Mouse (Mus musculus): ENCODE data around the gene Cycs.
"Not testable (repeated sequence)": the region's sequence is repeated elsewhere in the genome, so short reads cannot be mapped to it uniquely, and the experiment has no call there.

The Cycs gene

GRCm38 (mm10) chr6:50566141-50566996, at the start of gene Cycs:
Gene Cycs (minus strand): TSS chr6:50566538.
- peak; percentile 100 for DNase-seq (ENCODE audit: extremely low read depth, insufficient read length, low spot score)

DNA sequence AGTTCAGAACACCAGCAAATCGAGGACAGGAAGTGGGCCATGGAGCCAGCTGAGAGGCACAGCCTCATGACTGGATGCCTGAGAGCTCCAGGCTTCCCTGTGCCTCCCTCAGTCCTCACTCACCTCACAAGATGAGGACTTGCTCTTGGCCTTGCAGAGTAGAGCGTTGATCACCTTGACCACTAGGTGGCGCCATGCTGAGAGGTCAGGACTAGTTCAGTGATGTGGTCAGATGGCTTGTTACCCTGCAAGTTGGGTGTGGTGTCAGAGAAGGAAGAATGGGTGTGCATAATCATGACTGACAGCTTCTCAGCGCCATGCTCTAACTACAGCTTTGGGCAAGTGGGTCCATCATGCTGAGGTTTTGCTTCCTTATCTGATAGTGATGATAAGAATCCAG, 35.3 kb upstream of the Cycs start:
- no peak for DNase-seq (ENCODE audit: extremely low read depth, insufficient read length, low spot score)

GRCm38 (mm10) chr6:50598560-50598959, 32.2 kb upstream of the Cycs start:
- DNase-seq (ENCODE audit: extremely low read depth, insufficient read length, low spot score) = no peak

GRCm38 (mm10) chr6:50596301-50597211, 30.2 kb upstream of the Cycs start, which contains the start of gene 4921507P07Rik:
Gene 4921507P07Rik (minus strand): TSS chr6:50596632.
- DNase-seq (ENCODE audit: extremely low read depth, insufficient read length, low spot score) = peak; percentile 32

DNA sequence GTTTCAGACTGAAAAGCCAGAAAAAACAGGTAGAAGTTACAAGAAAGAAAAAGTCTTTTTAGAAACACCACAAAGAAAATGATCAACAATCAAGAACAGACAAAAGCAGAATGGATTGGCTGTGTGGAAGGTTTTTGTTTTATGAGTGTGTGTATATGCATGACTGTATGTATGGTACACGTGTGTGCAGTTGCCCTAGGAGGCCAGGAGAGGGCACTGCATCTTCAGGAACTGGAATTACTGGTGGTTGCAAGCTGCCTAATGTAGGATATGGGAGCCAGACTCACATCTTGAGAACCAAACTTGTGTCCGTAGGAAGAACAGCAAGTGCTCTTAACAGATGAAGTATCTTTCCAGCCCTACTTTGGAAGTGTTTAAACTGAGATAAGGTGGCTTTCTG, 28.0 kb upstream of the Cycs start:
- DNase-seq (ENCODE audit: extremely low read depth, insufficient read length, low spot score) = no peak

DNA sequence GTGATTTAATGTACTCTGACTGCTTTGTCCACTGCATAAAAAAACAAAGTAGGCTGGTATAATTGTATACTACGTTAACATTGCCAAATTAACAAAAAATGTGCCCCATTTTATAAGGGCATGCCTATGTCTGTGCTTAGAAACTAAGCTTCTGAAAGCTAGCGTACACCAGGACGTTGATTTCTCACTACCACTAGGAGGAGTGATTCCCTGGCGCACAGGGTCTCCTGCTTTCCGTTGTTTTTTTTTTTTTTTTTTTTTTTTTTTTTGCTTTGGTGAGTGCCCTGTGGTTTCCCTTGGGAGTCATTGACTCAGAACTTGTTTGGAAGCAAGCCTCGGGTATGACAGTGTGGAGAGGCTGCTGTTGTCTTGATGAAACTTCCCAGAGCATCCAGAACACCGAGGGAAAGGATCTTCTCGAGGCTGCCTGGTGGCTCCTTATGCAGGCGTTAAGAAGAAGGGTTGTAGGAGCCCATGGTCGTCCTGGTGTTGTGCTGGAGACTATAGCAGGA, 27.1 kb upstream of the Cycs start:
- DNase-seq (ENCODE audit: extremely low read depth, insufficient read length, low spot score) = peak; percentile 39

DNA sequence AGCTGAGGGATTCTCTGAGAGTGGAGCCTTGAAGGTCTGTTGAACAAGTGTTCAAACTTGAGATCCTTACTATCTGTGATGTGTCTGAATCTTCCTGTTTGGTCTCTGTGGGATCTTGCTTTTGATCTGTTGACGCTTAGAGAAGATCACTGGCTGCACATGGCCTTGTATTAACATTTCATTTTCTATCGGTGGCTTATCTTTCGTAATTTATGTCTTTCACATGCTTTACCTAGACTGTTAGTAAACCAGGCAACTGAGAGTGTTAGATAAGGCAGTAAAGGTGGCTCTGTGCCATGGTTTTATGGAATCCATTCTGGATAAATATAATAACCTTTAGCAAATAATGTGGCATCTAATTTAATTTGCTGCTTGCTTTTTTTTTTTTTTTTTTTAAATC, 23.9 kb upstream of the Cycs start:
- no peak for DNase-seq (ENCODE audit: extremely low read depth, insufficient read length, low spot score)

DNA sequence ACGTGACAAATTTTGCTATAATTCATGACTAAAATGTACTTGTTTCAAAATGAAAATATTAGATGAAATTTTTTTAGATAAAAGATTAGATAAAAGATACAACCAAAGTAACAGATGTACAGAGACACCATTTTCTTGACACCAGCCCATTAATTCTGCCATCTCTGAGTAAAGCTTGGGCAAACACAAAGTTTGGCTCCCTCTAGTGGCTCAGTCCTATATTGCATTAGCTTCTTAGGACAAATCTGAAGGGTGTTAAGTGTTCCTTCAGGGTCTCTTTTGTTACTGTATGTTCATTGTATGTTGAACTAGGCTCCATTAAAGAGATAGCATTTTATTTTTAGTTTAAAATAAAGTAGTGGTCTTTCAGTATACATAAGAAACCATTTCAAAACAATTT, 21.9 kb upstream of the Cycs start:
- no peak for DNase-seq (ENCODE audit: extremely low read depth, insufficient read length, low spot score)

DNA sequence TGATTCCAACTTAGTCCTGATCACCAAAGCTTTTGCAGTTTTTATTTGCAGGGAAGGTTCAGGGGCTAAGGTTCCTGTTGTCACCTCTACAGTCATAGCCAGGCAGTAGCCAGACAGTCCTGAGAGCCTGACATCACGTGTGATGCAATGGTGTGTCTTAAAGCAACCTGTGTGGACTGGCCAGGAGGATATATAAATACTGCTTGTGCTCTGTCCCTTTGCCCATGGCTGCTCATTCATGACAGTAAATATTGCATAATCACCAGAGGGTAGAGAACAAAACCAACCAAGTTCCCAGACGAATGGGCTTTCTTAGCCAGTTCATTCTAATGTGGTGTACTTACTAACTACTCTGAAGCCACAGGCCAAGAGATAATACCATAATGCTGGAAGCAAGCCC, 21.1 kb upstream of the Cycs start:
- no peak for DNase-seq (ENCODE audit: extremely low read depth, insufficient read length, low spot score)

DNA sequence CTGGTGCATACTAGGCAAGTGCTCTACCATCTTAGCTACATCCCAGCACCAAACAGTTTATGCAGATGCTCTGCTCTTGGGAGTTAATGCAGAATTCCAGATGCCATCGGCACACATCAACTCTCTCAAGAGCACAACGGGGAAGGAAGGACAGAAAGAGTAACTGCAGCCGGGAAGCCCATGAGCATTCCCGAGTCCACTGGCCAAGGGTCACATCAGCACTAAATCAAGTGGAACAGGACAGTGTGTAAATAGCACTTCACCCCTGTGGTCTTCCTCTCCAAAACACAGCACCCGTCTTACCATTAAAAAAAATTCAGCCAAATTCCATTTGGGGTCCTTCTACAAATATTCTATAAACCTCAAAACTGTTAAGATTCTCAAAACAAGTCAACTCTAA, 20.0 kb upstream of the Cycs start:
- no peak for DNase-seq (ENCODE audit: extremely low read depth, insufficient read length, low spot score)

GRCm38 (mm10) chr6:50585733-50586132, 19.4 kb upstream of the Cycs start:
- DNase-seq (ENCODE audit: extremely low read depth, insufficient read length, low spot score) = no peak

DNA sequence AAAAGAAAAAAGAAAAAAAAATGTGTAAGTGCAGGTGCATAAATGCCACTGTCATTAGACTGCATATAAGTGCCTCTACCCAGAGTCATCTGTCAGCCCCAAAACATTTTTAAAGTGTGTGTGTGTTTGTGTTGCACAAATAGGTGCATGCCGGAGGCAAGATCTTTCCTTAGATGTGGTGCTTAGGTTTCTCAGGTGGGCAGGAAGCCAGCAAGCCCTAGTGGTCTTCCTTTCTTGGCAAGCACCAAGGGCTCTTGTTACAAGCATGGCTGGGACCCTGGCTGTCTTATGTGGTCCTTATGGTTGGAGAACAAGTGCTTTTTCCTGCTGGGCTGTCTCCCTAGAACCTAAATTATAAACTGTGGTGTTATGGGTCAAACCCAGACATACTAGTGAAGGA, 5.3 kb upstream of the Cycs start:
- no peak for DNase-seq (ENCODE audit: extremely low read depth, insufficient read length, low spot score)

DNA sequence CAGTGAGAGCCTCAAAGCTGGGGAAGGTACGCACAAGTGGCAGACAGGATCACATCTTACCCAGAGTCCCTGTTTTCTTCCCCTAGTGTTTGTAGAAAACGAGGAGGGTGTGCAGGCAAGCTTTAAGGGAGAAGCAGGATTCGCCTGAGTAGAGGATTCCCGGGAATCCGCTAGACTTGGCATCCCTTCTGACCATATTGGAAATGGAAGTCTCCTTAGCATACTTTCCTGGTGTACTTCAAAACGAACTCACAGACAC, 588 bp upstream of the Cycs start:
- no peak for DNase-seq (ENCODE audit: extremely low read depth, insufficient read length, low spot score)

GRCm38 (mm10) chr6:50563651-50564050, 2.7 kb downstream of the Cycs start:
- DNase-seq (ENCODE audit: extremely low read depth, insufficient read length, low spot score) = no peak

DNA sequence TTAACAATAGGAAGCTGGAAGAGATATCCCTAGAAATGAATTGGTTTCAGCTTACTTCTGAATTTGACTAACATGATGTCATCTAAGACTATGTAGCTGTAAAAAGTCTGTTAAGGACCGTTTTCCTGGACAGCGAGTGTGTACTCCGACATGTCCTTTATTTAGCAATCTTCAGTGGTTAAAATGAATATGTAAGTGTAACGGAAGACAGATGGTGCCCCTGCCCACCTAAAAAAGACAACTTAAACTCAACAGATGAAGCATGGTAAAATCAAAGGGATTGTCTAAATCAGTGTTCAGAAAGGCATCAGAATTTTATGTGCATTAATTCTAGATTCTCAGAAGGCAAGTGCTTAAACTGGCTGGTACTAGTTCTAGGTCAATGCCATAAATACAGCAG, 3.9 kb downstream of the Cycs start:
- DNase-seq (ENCODE audit: extremely low read depth, insufficient read length, low spot score) = no peak

- no peak for DNase-seq (ENCODE audit: extremely low read depth, insufficient read length, low spot score)
These were observed 5.6 kb downstream of the Cycs start for GRCm38 (mm10) chr6:50560776-50561175.

DNA sequence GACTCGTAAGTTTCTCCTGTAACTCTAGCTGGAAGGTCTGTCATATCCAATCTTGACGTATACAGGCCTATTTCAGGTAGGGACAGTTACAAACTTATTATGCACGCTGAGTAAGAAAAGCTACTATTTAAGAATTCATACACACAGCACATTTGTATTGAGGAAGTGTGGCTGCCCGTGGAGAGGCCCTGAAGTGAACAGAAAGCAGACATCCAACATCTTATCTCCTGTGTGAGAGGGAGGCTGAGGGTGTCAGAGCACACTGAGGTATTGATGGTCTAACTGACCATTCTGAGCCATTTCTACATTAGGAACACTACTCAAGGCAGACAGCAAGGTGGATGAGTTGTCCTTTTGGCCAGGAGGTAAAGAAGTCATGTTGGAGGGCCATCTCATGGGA, 7.5 kb downstream of the Cycs start:
- no peak for DNase-seq (ENCODE audit: extremely low read depth, insufficient read length, low spot score)

GRCm38 (mm10) chr6:50557566-50557965, 8.8 kb downstream of the Cycs start:
- DNase-seq (ENCODE audit: extremely low read depth, insufficient read length, low spot score) = no peak

GRCm38 (mm10) chr6:50554223-50554622, 12.1 kb downstream of the Cycs start:
- not testable (repeated sequence) for DNase-seq (ENCODE audit: extremely low read depth, insufficient read length, low spot score)

DNA sequence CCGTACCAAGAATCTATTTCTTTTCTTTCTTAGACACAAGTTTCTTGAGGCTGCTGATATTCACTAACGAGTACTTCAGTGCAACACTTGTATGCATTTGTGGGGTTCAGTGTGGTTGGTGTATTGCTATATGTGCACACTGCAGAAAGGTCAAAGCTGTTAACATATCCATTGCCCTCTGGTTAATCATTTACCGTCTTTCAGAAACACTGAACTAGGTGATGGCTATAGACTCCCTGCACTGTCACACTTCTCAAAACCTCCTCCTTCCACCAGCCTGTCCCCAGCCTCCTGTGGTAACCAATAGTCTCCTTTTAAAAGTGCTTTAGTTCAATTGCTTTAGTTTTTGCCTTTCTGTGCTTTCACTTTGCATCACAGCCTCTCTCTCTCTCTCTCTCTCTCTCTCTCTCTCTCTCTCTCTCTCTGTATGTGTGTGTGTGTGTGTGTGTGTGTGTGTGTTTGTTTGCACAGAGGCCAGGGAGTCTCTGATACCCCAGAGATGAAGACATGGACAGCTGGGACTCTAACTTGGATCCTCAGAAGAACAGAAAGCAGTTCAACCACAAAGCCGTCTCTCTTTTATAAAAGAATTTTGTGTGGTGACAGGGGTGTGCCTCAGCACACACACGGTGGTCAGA, 13.3 kb downstream of the Cycs start:
- DNase-seq (ENCODE audit: extremely low read depth, insufficient read length, low spot score) = no peak

- DNase-seq (ENCODE audit: extremely low read depth, insufficient read length, low spot score) = no peak
These were observed 16.5 kb downstream of the Cycs start for GRCm38 (mm10) chr6:50549791-50550190.
